Mouse (Mus musculus) left cerebral cortex, postnatal 25 days (tissue): ENCODE data around the gene Ptprj. TPM values are rescaled to one million over a fixed set of nuclear protein-coding genes. Genes with fewer than 3 reads are reported as not detected.

Source experiments
- DNase-seq, 2 experiments: peaks; one replicate each; pipeline ENCODE4 v3.0.0; 2022; ENCODE audit warnings: low spot score in 2 of 2, mixed read lengths in 1 of 2
- intact Hi-C: fragments of 180-260 bp; cut with DNase I; formaldehyde crosslinking; loops from one replicate; pipeline ENCODE4 v1.15.1; 2025
- total RNA-seq, 2 experiments: library from RNA; stranded (reverse); gene quantifications; 2 replicates each; pipeline ENCODE4 v1.2.3; 2021

Gene Ptprj
- 100 to 1,000 TPM; 116 to 122 TPM for total RNA-seq

DNA sequence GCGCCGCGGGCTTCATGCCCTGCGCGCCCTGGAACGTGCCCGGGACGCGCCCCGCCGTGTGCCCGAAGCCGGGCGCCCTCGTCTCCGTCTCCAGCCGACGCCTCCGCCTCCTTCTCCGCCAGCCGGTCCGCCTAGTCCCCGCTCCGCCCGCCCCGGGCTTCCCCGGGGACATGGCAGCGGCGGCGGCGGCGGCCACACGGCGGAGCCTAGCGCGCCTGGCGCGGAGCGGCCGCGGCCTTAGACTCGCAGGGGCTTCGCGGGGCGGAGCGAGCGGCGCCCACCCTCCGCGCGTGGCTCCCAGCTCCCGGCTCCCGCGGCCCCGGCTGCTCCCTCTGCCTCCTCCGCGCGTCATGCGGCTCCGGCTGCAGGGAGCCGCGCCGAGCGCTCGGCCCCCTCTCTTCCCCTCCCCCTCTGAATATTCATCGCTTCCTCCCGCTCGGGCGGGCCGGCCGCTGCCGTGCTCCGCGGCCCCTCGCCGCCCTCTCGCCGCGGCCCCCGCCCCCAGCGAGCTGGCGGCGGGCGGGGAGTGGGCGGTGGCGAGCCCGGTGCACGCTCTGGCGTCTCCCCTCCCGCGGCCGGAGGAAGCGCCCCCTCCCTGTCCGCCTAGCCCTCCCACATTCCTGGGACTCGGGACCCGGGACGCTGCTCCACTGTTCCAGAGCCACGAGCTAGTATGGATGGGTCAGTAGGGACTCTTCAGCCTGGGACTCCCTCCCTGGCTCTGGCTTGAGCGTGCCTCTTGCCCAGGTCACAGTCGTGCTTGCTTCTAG, at the start of gene Ptprj:
Ptprj (minus strand) TSS at position 412 of the 770 bp plus-strand sequence.
- intact Hi-C loops, result loop anchor here (2.0 kb wide), 3 partner anchors 34 to 106 kb away; no protein-coding TSS in a partner anchor
- DNase-seq, result peak; percentile 61 to 70

GRCm38 (mm10) chr2:90629552-90629951, 49.1 kb upstream of the Ptprj start:
- intact Hi-C loops, result no loop called here
- DNase-seq, result no peak

DNA sequence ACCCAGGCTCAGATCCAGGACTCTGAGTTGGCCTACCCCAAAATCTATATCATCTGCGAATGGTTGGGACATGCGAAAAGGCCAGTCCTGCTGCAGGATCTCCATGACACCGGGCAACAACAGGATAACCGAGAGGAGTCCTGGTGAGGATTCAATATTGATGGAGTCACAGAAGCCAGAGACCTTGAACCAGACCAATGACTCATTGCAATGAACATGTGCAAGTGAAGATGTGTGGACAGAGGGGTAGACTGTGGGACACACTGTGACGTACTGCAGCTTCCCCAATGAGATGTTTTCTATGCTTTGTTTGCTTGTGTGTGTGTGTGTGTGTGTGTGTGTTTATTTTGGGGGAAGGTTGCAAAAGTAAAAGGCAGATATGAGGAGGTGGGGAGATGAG, 47.8 kb upstream of the Ptprj start:
- intact Hi-C loops, result no loop called here
- no peak for DNase-seq

- peak; percentile 75 to 76 for DNase-seq
- intact Hi-C loops, result loop anchor here (2.0 kb wide), 1 partner anchor 150 kb away; no protein-coding TSS in a partner anchor
Observed at GRCm38 (mm10) chr2:90624920-90625319, 44.5 kb upstream of the Ptprj start.

- DNase-seq, result peak in 1 of 2 experiments; percentile 49
- intact Hi-C loops, result loop anchor here (2.0 kb wide), 1 partner anchor 150 kb away; no protein-coding TSS in a partner anchor
Observed at GRCm38 (mm10) chr2:90624339-90624738, 43.9 kb upstream of the Ptprj start.

- no peak for DNase-seq
- intact Hi-C loops, result no loop called here
Observed at GRCm38 (mm10) chr2:90620815-90621214, 40.4 kb upstream of the Ptprj start.

- intact Hi-C loops, result no loop called here
Observed at GRCm38 (mm10) chr2:90619648-90620047, 39.2 kb upstream of the Ptprj start.

GRCm38 (mm10) chr2:90614651-90615171, 34.3 kb upstream of the Ptprj start:
- peak; percentile 53 to 90 for DNase-seq
- intact Hi-C loops, result loop anchor here (2.0 kb wide), 1 partner anchor 34 kb away; the partner anchor contains the start of gene Ptprj

More at GRCm38 (mm10) chr2:90619648-90620047, 39.2 kb upstream of the Ptprj start:
- DNase-seq, result no peak

GRCm38 (mm10) chr2:90613591-90613990, 33.1 kb upstream of the Ptprj start:
- peak in 1 of 2 experiments; percentile 39 for DNase-seq
- intact Hi-C loops, result no loop called here

DNA sequence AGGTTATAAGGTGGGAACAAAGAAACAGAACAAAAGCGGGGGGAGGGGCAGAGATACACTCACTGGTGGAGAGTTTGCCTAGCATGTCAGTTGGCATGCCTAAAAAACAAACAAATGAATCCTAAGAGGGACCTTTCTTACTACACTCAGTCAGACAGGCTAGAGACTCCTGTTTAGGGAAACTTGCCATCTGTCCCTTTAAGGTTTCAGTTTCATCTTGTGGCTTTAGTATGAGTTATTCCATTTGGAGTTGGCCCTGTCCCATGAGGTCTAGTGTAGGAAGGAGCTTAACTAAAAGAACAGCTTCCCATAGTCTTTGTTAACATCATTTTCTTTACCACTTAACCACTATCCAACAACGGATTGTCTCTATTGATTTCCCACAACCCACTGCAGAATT, 32.6 kb upstream of the Ptprj start:
- peak in 1 of 2 experiments; percentile 30 for DNase-seq
- intact Hi-C loops, result no loop called here

GRCm38 (mm10) chr2:90611959-90612571, 31.6 kb upstream of the Ptprj start:
- intact Hi-C loops, result no loop called here
- DNase-seq, result peak in 1 of 2 experiments; percentile 64

DNA sequence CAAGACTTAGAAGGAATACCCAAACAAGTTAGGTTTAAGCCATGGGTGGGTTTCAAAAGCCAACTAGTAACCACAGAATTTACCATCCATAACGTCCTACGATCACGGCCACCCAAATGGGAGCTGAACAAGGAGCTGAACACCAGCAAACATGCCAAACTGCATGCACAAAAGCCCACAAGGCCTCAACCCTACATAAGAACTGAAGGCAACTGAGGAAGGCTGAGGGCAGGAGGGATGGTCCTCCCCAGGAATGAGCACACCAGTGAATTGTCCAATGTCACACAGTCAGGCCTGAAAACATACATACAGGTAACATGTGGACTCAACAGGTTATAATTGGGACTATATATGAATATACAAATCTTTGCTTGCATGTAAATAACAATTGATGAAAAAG, 20.6 kb upstream of the Ptprj start:
- intact Hi-C loops, result no loop called here
- no peak for DNase-seq

- intact Hi-C loops, result no loop called here
- no peak for DNase-seq
Observed at GRCm38 (mm10) chr2:90588141-90588540, 7.7 kb upstream of the Ptprj start.

DNA sequence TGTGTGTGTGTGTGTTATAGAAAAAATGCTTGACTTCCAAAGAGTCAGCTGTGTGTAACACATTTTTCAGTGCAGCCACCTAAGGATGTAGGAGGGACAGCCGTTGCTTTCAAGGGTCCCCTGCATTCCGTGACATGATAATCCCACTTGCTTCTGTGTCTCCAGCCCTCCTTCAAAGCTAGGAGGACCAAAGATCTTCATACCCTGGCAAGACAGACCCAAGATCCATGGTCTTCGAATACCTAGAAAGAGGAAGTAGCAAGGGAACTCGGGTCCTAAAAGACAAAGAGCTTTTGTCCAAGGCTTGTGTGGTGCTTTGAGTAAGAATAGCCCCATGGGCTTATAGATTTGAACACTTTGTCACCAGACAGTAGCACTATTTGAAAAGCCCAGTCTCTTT, 4.1 kb upstream of the Ptprj start:
- DNase-seq, result no peak
- intact Hi-C loops, result no loop called here

DNA sequence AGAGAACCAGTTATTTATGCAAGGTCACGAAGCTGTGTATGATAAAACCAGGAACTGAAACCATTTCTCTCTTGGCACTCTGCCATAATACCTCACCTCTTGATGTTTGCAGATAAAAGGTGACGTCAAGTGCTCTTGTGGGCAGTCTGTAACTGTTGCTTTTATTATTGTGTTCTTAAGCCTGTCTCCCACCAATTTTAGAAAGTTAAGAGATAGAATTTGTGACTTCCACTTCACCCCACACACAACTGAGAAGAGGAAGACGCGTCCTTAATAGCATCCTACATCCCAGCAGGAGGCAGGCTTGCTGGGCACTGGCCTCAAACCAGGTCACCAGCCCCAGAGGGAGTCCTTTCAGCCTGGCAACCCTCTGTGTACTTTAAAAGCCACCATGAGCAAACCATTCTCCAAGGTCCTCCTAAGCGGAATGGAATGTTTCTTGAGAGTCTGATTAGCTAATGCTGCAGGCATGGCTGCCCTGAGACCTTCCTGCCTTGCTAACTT, 3.2 kb upstream of the Ptprj start:
- intact Hi-C loops, result no loop called here
- DNase-seq, result no peak

GRCm38 (mm10) chr2:90582814-90583213, 2.4 kb upstream of the Ptprj start:
- DNase-seq, result no peak
- intact Hi-C loops, result no loop called here

GRCm38 (mm10) chr2:90582311-90582710, 1.9 kb upstream of the Ptprj start:
- DNase-seq, result no peak
- intact Hi-C loops, result no loop called here

GRCm38 (mm10) chr2:90581796-90582125, 1.3 kb upstream of the Ptprj start:
- no peak for DNase-seq
- intact Hi-C loops, result loop anchor here (2.0 kb wide), 3 partner anchors 33 to 107 kb away; no protein-coding TSS in a partner anchor

DNA sequence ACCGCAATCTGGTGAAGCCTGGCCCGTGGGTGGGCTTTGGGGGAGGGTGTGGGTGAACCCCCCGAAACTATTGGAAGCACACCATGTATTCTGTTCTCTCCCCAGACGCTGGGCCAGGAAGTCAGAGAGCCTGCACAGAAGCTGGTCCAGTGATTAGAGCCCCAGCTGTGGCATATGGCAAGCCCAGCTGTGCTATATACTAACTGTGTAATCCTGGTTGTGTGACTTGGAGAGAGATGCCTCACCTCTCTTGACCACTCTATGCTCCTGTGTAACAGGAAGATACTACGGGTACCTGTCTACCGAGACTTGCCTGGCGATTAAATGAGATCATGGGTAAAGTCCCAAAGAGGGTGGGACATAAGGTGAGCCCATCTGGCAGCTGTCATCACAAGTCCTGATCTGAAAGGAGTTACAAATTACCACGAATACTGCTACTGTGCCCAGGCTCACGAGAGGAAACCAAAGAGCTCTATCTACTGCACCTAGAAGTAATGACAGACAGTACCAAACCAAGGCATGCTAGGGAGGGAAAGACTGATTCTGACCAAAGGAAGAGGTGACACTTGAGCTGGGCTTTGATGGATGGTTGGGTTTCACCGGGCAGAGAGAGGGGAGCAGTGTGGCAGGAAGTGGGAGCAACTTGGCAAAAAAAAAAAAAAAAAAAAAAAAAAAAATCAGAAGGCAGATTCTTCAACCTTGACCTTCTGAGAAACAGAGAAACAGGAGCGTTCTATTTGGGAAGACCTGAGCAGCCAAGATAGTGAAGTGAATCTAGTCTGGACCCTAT, 754 bp upstream of the Ptprj start:
- DNase-seq, result no peak
- intact Hi-C loops, result loop anchor here (2.0 kb wide), 3 partner anchors 34 to 106 kb away; no protein-coding TSS in a partner anchor
